Mouse (Mus musculus): ENCODE data around the gene Dpep2nb. TPM values are rescaled to one million over a fixed set of nuclear protein-coding genes. Genes with fewer than 3 reads are reported as not detected.
A peak's percentile ranks its signal among the peaks of the same experiment; 100 is the strongest.

Gene Dpep2nb
- polyA plus RNA-seq, 1 experiment, result 3.0 TPM

DNA sequence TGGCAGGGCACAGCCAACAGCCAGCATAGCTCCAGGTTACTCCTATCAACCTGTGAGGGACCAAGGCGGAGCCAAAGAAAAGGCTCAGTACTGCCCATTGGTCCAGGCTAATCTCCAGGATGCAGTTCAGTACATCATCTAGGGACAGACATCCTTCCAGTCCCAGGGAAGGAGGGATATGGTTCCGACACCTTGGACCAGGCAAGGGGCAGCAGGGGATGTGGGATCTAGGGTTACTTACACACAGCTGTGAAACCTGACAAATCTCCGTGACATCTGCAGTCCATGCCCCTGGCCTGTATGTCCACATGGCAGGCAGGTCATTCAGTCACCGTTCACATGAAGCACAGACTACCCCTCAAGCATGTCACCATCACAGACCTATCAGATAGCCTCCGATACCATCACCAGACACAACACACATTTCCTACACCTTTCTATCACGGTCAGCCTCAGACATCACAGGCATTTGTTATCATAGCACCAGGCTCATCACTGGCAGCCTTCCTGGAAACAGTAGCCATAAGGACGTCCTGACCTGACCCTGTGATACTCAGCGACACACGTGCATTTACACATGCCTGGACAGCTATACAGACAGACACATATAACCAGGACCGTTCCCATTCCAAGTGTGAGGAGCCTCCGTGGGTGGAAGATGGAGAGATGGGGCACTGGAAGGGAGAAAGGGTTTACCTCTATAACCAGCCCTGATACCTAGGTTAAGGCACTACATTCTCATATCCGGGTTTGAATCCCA lies 41.1 kb downstream of the Dpep2nb start:
- Histone ChIP-seq H3K27ac (ENCODE audit: control insufficient read depth, insufficient read depth, low read depth, low read length) (no peak overlapping the region), H3K4me1 (ENCODE audit: control insufficient read depth, insufficient read depth, low read length) (peaks cover 19% of the 10 kb centered on the region), H3K36me3 (ENCODE audit: control insufficient read depth, insufficient read depth, low read length) (no peaks in the 10 kb centered on the region), H3K4me3 (ENCODE audit: control insufficient read depth, low read depth, low read length) (peak overlapping the region; percentile 87), H3K27me3 (ENCODE audit: control insufficient read depth, insufficient read depth, low read length) (no peaks in the 10 kb centered on the region)
- TF ChIP-seq CTCF (IDR thresholded peaks at IDR 0.05; ENCODE audit: control insufficient read depth, insufficient read depth, insufficient replicate concordance, low read depth, low read length), result no peak
- TF ChIP-seq POLR2A (IDR thresholded peaks at IDR 0.05; ENCODE audit: control insufficient read depth, low read depth, low read length), result no peak

DNA sequence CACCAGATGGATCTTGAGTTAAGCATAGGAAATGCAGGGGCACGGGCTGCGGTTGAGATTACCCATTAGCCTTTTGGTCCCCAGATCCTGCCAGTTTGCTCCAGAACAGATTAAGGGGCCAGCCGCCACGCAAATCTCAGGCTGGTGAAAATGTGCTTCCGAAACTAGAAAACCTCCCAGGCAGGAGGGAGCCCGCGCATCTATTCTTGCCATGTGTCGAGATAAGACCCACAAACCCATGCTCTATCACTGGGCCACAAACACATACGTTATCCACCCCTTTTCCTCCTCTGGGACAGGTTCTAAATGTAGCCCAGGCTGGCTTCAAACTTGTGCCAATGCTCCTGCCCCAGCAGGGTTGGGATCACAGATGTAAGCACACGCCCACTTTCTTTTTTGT lies 44.2 kb downstream of the Dpep2nb start:
- Histone ChIP-seq H3K4me3 (ENCODE audit: control insufficient read depth, low read depth, low read length) (no peak overlapping the region), H3K27me3 (ENCODE audit: control insufficient read depth, insufficient read depth, low read length) (no peaks in the 10 kb centered on the region), H3K36me3 (ENCODE audit: control insufficient read depth, insufficient read depth, low read length) (no peaks in the 10 kb centered on the region), H3K27ac (ENCODE audit: control insufficient read depth, insufficient read depth, low read depth, low read length) (no peak overlapping the region), H3K4me1 (ENCODE audit: control insufficient read depth, insufficient read depth, low read length) (peaks cover 15% of the 10 kb centered on the region)
- TF ChIP-seq POLR2A (IDR thresholded peaks at IDR 0.05; ENCODE audit: control insufficient read depth, low read depth, low read length) (no peak), CTCF (IDR thresholded peaks at IDR 0.05; ENCODE audit: control insufficient read depth, insufficient read depth, insufficient replicate concordance, low read depth, low read length) (no peak)

DNA sequence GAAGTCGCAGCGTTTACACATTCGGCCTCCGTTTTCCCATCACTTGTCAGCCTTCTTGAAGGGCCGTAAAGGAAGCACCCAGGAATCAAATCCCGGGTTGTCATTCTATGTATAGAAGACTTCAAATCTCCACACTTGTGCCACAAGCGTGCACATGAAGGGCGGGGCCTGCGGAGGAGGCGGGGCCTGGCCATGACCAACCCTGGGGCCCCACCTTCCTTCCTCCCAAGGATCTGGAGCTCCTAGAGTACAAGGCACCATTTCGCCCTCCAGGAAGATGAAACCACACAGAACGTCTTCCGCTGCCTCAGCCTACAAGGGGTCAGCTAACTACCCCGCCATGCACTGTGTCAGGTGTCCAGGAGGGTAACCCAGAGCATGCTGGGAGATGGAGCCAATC lies 44.7 kb downstream of the Dpep2nb start:
- H3K27me3 ChIP-seq (ENCODE audit: control insufficient read depth, insufficient read depth, low read length), result no peaks in the 10 kb centered on the region
- no peak overlapping the region for H3K4me3 ChIP-seq (ENCODE audit: control insufficient read depth, low read depth, low read length)
- H3K36me3 ChIP-seq (ENCODE audit: control insufficient read depth, insufficient read depth, low read length), result no peaks in the 10 kb centered on the region
- no peak overlapping the region for H3K27ac ChIP-seq (ENCODE audit: control insufficient read depth, insufficient read depth, low read depth, low read length)
- TF ChIP-seq CTCF (IDR thresholded peaks at IDR 0.05; ENCODE audit: control insufficient read depth, insufficient read depth, insufficient replicate concordance, low read depth, low read length), result no peak
- no peak for TF ChIP-seq POLR2A (IDR thresholded peaks at IDR 0.05; ENCODE audit: control insufficient read depth, low read depth, low read length)
- H3K4me1 ChIP-seq (ENCODE audit: control insufficient read depth, insufficient read depth, low read length), result peaks cover 15% of the 10 kb centered on the region

DNA sequence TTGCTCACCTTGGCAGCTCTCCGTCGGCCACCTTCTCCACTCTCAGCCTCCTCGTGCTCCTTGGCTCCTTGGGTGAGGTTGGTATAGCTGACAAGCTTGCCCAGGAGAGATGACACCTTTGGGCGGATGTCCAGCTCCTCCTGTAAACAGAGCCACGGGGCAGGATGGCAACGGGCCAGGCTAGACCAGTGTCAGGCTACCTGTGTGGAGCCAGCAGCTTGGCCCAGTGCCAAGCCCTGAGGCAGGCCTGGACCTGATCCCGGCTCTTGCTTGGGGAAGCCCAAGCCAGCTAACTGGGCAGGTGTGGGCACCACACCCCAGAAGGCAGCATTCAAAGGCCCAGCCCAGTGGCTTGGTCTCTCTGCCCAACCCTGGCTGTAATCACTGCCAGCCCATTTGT lies 46.4 kb downstream of the Dpep2nb start:
- Histone ChIP-seq H3K36me3 (ENCODE audit: control insufficient read depth, insufficient read depth, low read length) (no peaks in the 10 kb centered on the region), H3K27ac (ENCODE audit: control insufficient read depth, insufficient read depth, low read depth, low read length) (no peak overlapping the region)

DNA sequence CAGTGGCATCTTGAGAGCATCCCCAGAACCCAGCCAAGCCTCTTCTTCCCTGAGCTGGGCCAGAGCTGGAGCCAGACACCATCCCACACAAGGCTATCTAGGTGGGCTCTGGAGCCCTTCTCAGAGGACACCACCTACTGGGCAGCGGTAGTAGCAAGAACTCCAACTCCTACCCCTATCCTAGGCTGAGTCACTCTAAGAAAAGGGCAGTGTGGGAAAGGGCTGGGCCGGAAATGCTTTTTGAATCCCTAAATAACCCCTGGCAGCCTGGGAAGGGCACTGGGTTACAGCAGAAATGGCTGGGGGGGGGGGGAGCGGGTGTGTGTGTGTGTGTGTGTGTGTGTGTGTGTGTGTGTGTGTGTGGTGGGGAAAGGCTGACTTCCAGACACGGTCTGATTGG lies 48.0 kb downstream of the Dpep2nb start:
- H3K4me1 ChIP-seq (ENCODE audit: control insufficient read depth, insufficient read depth, low read length), result 0 out of 2 replicates have a peak, but pooled peaks cover 2% of the 10 kb centered on the region
- H3K27me3 ChIP-seq (ENCODE audit: control insufficient read depth, insufficient read depth, low read length), result no peaks in the 10 kb centered on the region
- no peaks in the 10 kb centered on the region for H3K36me3 ChIP-seq (ENCODE audit: control insufficient read depth, insufficient read depth, low read length)

More for the DNA sequence above, 46.4 kb downstream of the Dpep2nb start:
- Histone ChIP-seq H3K27me3 (ENCODE audit: control insufficient read depth, insufficient read depth, low read length) (no peaks in the 10 kb centered on the region), H3K4me3 (ENCODE audit: control insufficient read depth, low read depth, low read length) (no peak overlapping the region), H3K4me1 (ENCODE audit: control insufficient read depth, insufficient read depth, low read length) (peaks cover 3% of the 10 kb centered on the region; the same call in 1 of the 2 replicates)
- TF ChIP-seq CTCF (IDR thresholded peaks at IDR 0.05; ENCODE audit: control insufficient read depth, insufficient read depth, insufficient replicate concordance, low read depth, low read length), result no peak
- TF ChIP-seq POLR2A (IDR thresholded peaks at IDR 0.05; ENCODE audit: control insufficient read depth, low read depth, low read length), result no peak

DNA sequence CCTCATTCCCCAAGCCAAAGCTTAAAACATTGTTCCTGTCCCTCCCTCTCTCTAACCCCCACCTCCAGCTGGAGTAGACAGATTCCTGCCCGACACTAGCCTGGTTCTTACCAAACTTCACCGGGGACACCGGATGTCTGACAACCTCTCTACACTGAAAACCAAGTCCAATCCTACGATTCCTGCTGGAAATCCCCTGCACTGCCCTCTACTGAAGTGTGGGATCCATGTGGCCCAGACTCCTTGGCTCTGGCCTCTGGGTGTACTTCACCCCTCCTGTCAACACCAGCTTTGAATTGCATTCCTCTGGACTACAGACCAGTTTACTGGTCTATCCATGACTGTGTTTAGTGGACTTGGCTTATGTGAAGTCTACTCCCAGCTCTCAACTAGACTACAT lies 49.2 kb downstream of the Dpep2nb start:
- Histone ChIP-seq H3K27me3 (ENCODE audit: control insufficient read depth, insufficient read depth, low read length) (no peaks in the 10 kb centered on the region), H3K36me3 (ENCODE audit: control insufficient read depth, insufficient read depth, low read length) (no peaks in the 10 kb centered on the region)
- TF ChIP-seq CTCF (IDR thresholded peaks at IDR 0.05; ENCODE audit: control insufficient read depth, insufficient read depth, insufficient replicate concordance, low read depth, low read length) (no peak), POLR2A (IDR thresholded peaks at IDR 0.05; ENCODE audit: control insufficient read depth, low read depth, low read length) (no peak)

More for the DNA sequence above, 48.0 kb downstream of the Dpep2nb start:
- no peak overlapping the region for H3K4me3 ChIP-seq (ENCODE audit: control insufficient read depth, low read depth, low read length)
- no peak for TF ChIP-seq CTCF (IDR thresholded peaks at IDR 0.05; ENCODE audit: control insufficient read depth, insufficient read depth, insufficient replicate concordance, low read depth, low read length)
- H3K27ac ChIP-seq (ENCODE audit: control insufficient read depth, insufficient read depth, low read depth, low read length), result no peak overlapping the region

DNA sequence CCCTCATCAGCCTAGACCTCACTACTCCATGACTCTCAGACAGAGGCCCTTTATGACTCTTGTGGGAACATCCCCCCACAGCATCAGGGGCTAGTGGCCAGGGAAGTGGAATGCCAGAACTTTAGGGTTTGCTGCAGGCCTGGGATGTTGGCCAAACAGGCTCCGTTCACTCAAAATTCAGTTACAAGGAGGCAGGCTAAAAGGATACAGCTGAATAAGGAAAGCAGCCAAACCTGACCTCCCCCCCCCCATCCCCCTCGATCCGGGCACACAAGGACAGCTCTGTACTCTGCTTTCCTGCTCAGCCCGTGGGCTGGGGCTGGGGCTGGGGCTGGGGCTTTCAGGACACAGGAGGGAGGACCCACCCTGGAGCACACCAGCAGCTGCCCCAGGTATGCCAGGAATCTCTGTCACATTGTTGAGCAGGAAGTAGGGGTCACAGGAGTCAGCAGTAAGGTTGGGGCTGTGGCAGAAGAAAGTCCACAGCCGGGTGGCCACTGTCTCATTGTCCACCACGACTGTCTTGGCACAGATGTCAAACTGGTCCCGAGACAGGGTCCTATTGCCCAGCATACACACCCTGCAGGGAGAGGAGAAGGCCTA lies 54.6 kb downstream of the Dpep2nb start:
- no peaks in the 10 kb centered on the region for H3K36me3 ChIP-seq (ENCODE audit: control insufficient read depth, insufficient read depth, low read length)
- no peak overlapping the region for H3K27ac ChIP-seq (ENCODE audit: control insufficient read depth, insufficient read depth, low read depth, low read length)
- TF ChIP-seq CTCF (IDR thresholded peaks at IDR 0.05; ENCODE audit: control insufficient read depth, insufficient read depth, insufficient replicate concordance, low read depth, low read length), result no peak
- no peak for TF ChIP-seq POLR2A (IDR thresholded peaks at IDR 0.05; ENCODE audit: control insufficient read depth, low read depth, low read length)

More for the DNA sequence above, 49.2 kb downstream of the Dpep2nb start:
- Histone ChIP-seq H3K4me3 (ENCODE audit: control insufficient read depth, low read depth, low read length) (no peak overlapping the region), H3K4me1 (ENCODE audit: control insufficient read depth, insufficient read depth, low read length) (0 out of 2 replicates have a peak, but pooled peaks cover 1% of the 10 kb centered on the region), H3K27ac (ENCODE audit: control insufficient read depth, insufficient read depth, low read depth, low read length) (no peak overlapping the region)

More for the DNA sequence above, 54.6 kb downstream of the Dpep2nb start:
- Histone ChIP-seq H3K4me1 (ENCODE audit: control insufficient read depth, insufficient read depth, low read length) (no peaks in the 10 kb centered on the region), H3K4me3 (ENCODE audit: control insufficient read depth, low read depth, low read length) (no peak overlapping the region), H3K27me3 (ENCODE audit: control insufficient read depth, insufficient read depth, low read length) (no peaks in the 10 kb centered on the region)

Data from testis, adult 2 months (tissue).